Mouse (Mus musculus): Measurements from ENCODE around the gene Prss57. TPM values are rescaled to one million over a fixed set of nuclear protein-coding genes. Genes with fewer than 3 reads are reported as not detected.
"Not testable (repeated sequence)": the region's sequence is repeated elsewhere in the genome, so short reads cannot be mapped to it uniquely, and the experiment has no call there.

Prss57 gene
- polyA plus RNA-seq, 1 experiment from 2014 or later, result 0.51 TPM

GRCm38 (mm10) chr10:79766508-79767325, 24.0 kb downstream of the Prss57 start, which contains the start of gene Rnf126:
Gene Rnf126 (minus strand): TSS chr10:79766952.
- Histone ChIP-seq H3K27me3 (replicated peaks) (peaks cover 9% of the 10 kb centered on the region), H3K36me3 (peaks cover 13% of the 10 kb centered on the region), H3K9me3 (no peaks in the 10 kb centered on the region), H3K4me3 (peak within 1 kb of the TSS; percentile 93), H3K27ac (replicated peaks) (peak within 1 kb of the TSS; percentile 91), H3K4me2 (peak within 1 kb of the TSS; percentile 97), H3K9ac (peak within 1 kb of the TSS; percentile 98), H3K4me1 (peaks cover 42% of the 10 kb centered on the region)
- under 1% methylated on average over 96 of the region's 101 CpGs for WGBS
- peak; percentile 89 for ATAC-seq (ENCODE audit: extremely low read depth, insufficient number of reproducible peaks, low FRiP score, low TSS enrichment)

GRCm38 (mm10) chr10:79766001-79766507, 24.7 kb downstream of the Prss57 start:
- peak overlapping the region; percentile 97 for H3K4me2 ChIP-seq
- H3K27ac ChIP-seq (replicated peaks), result peak overlapping the region; percentile 91
- peaks cover 8% of the 10 kb centered on the region for H3K27me3 ChIP-seq (replicated peaks)
- H3K36me3 ChIP-seq, result peaks cover 19% of the 10 kb centered on the region
- no peaks in the 10 kb centered on the region for H3K9me3 ChIP-seq
- no peak for ATAC-seq (ENCODE audit: extremely low read depth, insufficient number of reproducible peaks, low FRiP score, low TSS enrichment)
- peak overlapping the region; percentile 98 for H3K9ac ChIP-seq
- WGBS, result 6% methylated on average over 16 of the region's 16 CpGs
- H3K4me1 ChIP-seq, result peaks cover 42% of the 10 kb centered on the region
- H3K4me3 ChIP-seq, result peak overlapping the region; percentile 93

GRCm38 (mm10) chr10:79765228-79765745, 25.5 kb downstream of the Prss57 start:
- Histone ChIP-seq H3K9me3 (no peaks in the 10 kb centered on the region), H3K27ac (replicated peaks) (no peak overlapping the region), H3K4me2 (peak overlapping the region; percentile 97), H3K4me3 (peak overlapping the region; percentile 93), H3K4me1 (peaks cover 42% of the 10 kb centered on the region), H3K27me3 (replicated peaks) (no peaks in the 10 kb centered on the region), H3K9ac (peak overlapping the region; percentile 98), H3K36me3 (peaks cover 27% of the 10 kb centered on the region)
- 78% methylated on average over 2 of the region's 2 CpGs for WGBS
- no peak for ATAC-seq (ENCODE audit: extremely low read depth, insufficient number of reproducible peaks, low FRiP score, low TSS enrichment)

- 70% methylated on average over 7 of the region's 7 CpGs for WGBS
- Histone ChIP-seq H3K4me3 (no peak overlapping the region), H3K4me2 (no peak overlapping the region), H3K9me3 (no peaks in the 10 kb centered on the region), H3K36me3 (peaks cover 37% of the 10 kb centered on the region), H3K27me3 (replicated peaks) (no peaks in the 10 kb centered on the region), H3K4me1 (peaks cover 42% of the 10 kb centered on the region), H3K27ac (replicated peaks) (no peak overlapping the region), H3K9ac (peak overlapping the region; percentile 63)
- no peak for ATAC-seq (ENCODE audit: extremely low read depth, insufficient number of reproducible peaks, low FRiP score, low TSS enrichment)
These were observed 26.5 kb downstream of the Prss57 start for GRCm38 (mm10) chr10:79764234-79764633.

- Histone ChIP-seq H3K36me3 (peaks cover 50% of the 10 kb centered on the region), H3K4me1 (peaks cover 37% of the 10 kb centered on the region), H3K27ac (replicated peaks) (no peak overlapping the region), H3K4me2 (no peak overlapping the region), H3K9me3 (no peaks in the 10 kb centered on the region), H3K4me3 (no peak overlapping the region), H3K27me3 (replicated peaks) (no peaks in the 10 kb centered on the region), H3K9ac (0 out of 2 replicates have a peak overlapping the region, but pooled peaks have one; percentile 6)
- no peak for ATAC-seq (ENCODE audit: extremely low read depth, insufficient number of reproducible peaks, low FRiP score, low TSS enrichment)
- WGBS, result 88% methylated on average over 3 of the region's 3 CpGs
These were observed 27.9 kb downstream of the Prss57 start for GRCm38 (mm10) chr10:79762875-79763274.

DNA sequence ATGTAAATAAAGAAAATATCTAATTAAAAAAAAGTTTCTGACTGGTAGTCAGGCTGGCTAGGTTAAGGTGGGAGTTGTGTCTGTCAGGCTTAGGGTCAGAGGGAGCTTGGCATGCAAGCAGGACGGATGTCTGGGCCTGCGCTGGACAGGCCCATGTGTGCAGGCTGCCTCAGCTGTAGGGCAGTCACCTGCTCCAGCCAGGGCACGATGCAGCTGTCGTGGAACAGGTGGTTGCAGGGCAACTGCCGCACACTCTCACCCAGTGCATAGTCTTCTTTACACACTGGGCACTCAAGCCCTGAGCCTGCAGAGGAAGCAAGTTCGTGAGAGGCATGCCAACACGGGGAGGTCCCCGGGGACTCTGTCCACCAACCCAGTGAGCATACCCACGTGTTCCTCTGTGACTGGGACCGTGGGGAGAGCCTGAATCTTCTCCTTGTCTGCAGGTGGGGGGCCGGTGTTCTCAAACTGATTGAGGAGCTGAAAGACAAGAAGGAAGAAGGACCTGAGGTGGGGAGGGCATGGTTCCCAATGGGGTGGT, 30.1 kb downstream of the Prss57 start:
- no peak for ATAC-seq (ENCODE audit: extremely low read depth, insufficient number of reproducible peaks, low FRiP score, low TSS enrichment)
- H3K4me3 ChIP-seq, result no peak overlapping the region

GRCm38 (mm10) chr10:79759675-79760074, 31.1 kb downstream of the Prss57 start:
- not testable (repeated sequence) for H3K4me3 ChIP-seq; H3K27ac ChIP-seq (replicated peaks); H3K4me2 ChIP-seq; H3K9ac ChIP-seq; H3K9me3 ChIP-seq; ATAC-seq (ENCODE audit: extremely low read depth, insufficient number of reproducible peaks, low FRiP score, low TSS enrichment); H3K27me3 ChIP-seq (replicated peaks)
- Histone ChIP-seq H3K4me1 (peaks cover 23% of the 10 kb centered on the region), H3K36me3 (peaks cover 73% of the 10 kb centered on the region)
- 90% methylated on average over 1 of the region's 1 CpGs for WGBS

More for the DNA sequence above, 30.1 kb downstream of the Prss57 start:
- Histone ChIP-seq H3K4me1 (peaks cover 27% of the 10 kb centered on the region), H3K27ac (replicated peaks) (no peak overlapping the region), H3K27me3 (replicated peaks) (peaks cover under 1% of the 10 kb centered on the region; the same call in 1 of the 2 replicates), H3K36me3 (peaks cover 71% of the 10 kb centered on the region), H3K9ac (no peak overlapping the region), H3K9me3 (no peaks in the 10 kb centered on the region), H3K4me2 (no peak overlapping the region)
- 90% methylated on average over 11 of the region's 11 CpGs for WGBS

GRCm38 (mm10) chr10:79756660-79757059, 34.1 kb downstream of the Prss57 start:
- H3K4me3 ChIP-seq, result no peak overlapping the region
- no peak overlapping the region for H3K9ac ChIP-seq
- H3K9me3 ChIP-seq, result no peaks in the 10 kb centered on the region
- WGBS, result 88% methylated on average over 24 of the region's 24 CpGs
- no peak overlapping the region for H3K4me2 ChIP-seq
- peaks cover 7% of the 10 kb centered on the region for H3K4me1 ChIP-seq
- ATAC-seq (ENCODE audit: extremely low read depth, insufficient number of reproducible peaks, low FRiP score, low TSS enrichment), result no peak
- peaks cover 59% of the 10 kb centered on the region for H3K36me3 ChIP-seq
- peaks cover 4% of the 10 kb centered on the region for H3K27me3 ChIP-seq (replicated peaks)
- H3K27ac ChIP-seq (replicated peaks), result no peak overlapping the region

DNA sequence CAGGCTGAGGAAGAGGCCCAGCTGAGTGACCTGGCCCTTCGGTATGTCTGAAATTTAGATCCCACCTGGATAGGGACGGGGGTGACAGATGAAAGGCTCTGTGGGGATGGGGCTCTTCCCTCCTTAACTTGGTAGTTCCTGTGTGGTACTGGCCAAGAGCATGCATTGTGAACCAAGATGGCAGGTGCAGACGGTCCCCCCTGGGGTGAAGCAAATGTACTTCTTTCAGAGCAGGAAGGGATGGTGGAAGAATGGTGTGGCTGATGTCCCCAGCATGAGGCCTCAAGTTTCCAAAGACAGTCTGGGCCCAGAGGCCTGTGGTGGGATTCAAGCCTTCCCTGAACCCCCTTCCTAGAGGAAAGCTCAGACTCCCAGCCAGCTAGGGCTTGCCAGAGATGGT, 34.9 kb downstream of the Prss57 start:
- WGBS, result 77% methylated on average over 3 of the region's 3 CpGs
- no peak overlapping the region for H3K4me3 ChIP-seq
- no peaks in the 10 kb centered on the region for H3K9me3 ChIP-seq
- no peak overlapping the region for H3K4me2 ChIP-seq
- H3K9ac ChIP-seq, result no peak overlapping the region
- H3K27me3 ChIP-seq (replicated peaks), result peaks cover 4% of the 10 kb centered on the region
- H3K4me1 ChIP-seq, result peaks cover 7% of the 10 kb centered on the region
- H3K36me3 ChIP-seq, result peaks cover 51% of the 10 kb centered on the region
- no peak for ATAC-seq (ENCODE audit: extremely low read depth, insufficient number of reproducible peaks, low FRiP score, low TSS enrichment)
- H3K27ac ChIP-seq (replicated peaks), result no peak overlapping the region

DNA sequence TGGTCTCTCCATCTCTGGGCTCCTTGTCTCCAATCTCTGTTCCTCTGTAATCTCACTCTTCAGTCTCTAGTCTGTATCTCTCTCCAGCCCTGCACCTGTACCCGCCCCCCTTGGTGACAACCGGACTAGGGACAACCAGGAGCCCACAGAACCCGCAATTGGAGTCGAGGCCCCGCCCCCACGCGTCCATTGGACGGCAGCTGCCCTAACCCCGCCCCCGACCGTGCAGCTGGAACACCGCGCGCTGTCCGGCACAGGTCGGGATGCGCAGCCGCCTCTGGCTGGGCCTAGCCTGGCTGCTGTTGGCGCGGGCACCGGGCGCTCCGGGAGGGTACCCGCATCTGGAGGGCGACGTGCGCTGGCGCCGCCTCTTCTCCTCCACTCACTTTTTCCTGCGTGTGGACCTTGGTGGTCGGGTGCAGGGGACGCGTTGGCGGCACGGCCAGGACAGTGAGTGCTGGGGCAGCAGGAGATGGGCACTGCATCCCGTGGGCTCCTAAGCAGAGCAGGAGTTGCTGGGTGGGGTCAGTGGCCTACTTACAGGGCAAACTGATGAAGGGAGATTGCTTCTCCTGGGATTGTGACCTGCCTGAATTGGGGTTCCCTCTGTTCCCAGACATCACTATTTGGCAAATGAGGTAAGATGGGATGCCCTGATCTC, 35.8 kb downstream of the Prss57 start, which contains the start of gene Fgf22:
Gene Fgf22, plus strand, starts transcription at position 221 of the 661 bp plus-strand sequence.
- Histone ChIP-seq H3K9ac (peak within 1 kb of the TSS; percentile 73), H3K27ac (replicated peaks) (no peak within 1 kb of the TSS)
- WGBS, result 4% methylated on average over 36 of the region's 36 CpGs

DNA sequence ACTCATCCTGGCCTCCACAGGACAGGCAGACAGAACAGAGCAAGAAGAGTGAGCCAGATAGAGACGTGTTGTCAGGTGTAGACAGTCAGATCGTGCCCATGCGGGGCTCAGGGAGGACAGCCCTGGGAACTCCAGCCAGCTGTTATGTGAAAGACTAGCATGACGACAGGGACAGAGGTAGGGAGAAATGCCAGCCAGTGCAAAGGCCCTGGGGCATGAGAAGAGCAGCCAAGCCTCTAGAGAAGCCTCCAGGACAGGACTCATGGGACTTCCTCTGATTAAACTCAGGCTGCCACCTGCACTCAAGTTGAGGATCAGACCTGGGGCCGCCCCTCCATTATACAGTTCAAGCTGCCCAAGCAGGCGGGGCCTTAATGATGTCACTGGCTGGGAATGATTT, 42.3 kb downstream of the Prss57 start:
- no peak overlapping the region for H3K9ac ChIP-seq
- no peak overlapping the region for H3K4me3 ChIP-seq
- no peak overlapping the region for H3K4me2 ChIP-seq
- WGBS, result 71% methylated on average over 6 of the region's 6 CpGs
- no peak overlapping the region for H3K27ac ChIP-seq (replicated peaks)
- ATAC-seq (ENCODE audit: extremely low read depth, insufficient number of reproducible peaks, low FRiP score, low TSS enrichment), result no peak
- H3K27me3 ChIP-seq (replicated peaks), result no peaks in the 10 kb centered on the region; the same call in 1 of the 2 replicates
- peaks cover 12% of the 10 kb centered on the region for H3K36me3 ChIP-seq
- no peaks in the 10 kb centered on the region for H3K9me3 ChIP-seq
- H3K4me1 ChIP-seq, result peaks cover 13% of the 10 kb centered on the region

More for the DNA sequence above, 35.8 kb downstream of the Prss57 start, which contains the start of gene Fgf22:
- Histone ChIP-seq H3K27me3 (replicated peaks) (peaks cover 4% of the 10 kb centered on the region), H3K9me3 (no peaks in the 10 kb centered on the region), H3K4me2 (peak within 1 kb of the TSS; percentile 74), H3K36me3 (peaks cover 43% of the 10 kb centered on the region), H3K4me3 (peak within 1 kb of the TSS; percentile 45), H3K4me1 (peaks cover 7% of the 10 kb centered on the region)
- ATAC-seq (ENCODE audit: extremely low read depth, insufficient number of reproducible peaks, low FRiP score, low TSS enrichment), result peak; percentile 52

Data from heart, embryonic 13.5 days (tissue).